Mouse (Mus musculus): Measurements from ENCODE around the gene Gnat3. TPM values are rescaled to one million over a fixed set of nuclear protein-coding genes. Genes with fewer than 3 reads are reported as not detected.

Gnat3 gene
- polyA plus RNA-seq, 1 experiment from 2014 or later = not detected

- H3K27me3 ChIP-seq = no peaks in the 10 kb centered on the region
- 60% methylated on average over 2 of the region's 2 CpGs for WGBS
- no peak overlapping the region for H3K27ac ChIP-seq
- H3K4me3 ChIP-seq (replicated peaks) = no peak overlapping the region
- H3K4me1 ChIP-seq = no peaks in the 10 kb centered on the region
- H3K36me3 ChIP-seq = no peaks in the 10 kb centered on the region
- H3K9me3 ChIP-seq (replicated peaks) = no peaks in the 10 kb centered on the region
- H3K4me2 ChIP-seq = no peak overlapping the region
- no peak overlapping the region for H3K9ac ChIP-seq
- no peak for ATAC-seq (replicated peaks; ENCODE audit: low FRiP score)
These were observed 50.8 kb downstream of the Gnat3 start for GRCm38 (mm10) chr5:18013196-18013595.

DNA sequence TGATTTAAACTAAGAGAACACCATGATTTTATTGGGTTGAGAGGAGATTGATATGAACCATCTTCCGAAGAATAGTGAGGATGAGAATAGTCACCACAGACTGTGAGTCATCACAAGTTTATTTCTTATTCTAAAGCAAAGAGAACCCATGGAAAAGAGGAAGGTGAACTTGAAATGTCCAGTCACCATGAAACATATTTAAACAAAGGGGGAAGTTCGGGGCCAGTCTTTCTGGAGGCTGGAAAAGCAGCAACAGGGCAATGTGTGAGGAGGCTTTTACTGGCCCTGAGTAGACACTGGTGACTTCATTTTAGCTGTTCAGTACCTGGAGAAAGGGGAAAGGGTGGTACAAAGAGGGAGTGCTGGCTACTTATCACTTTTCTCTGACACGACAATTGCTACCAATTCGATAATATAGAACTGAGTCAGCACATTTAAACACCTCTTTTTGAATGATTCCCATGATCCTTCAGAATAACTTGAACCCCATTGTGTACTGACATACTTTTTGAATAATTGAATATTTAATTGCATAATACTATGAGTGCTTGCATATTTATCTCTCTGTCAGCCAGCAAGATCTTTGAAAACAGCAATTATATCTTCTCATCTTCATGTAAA, 52.0 kb downstream of the Gnat3 start:
- Histone ChIP-seq H3K27ac (no peak overlapping the region), H3K4me2 (no peak overlapping the region), H3K9me3 (replicated peaks) (no peaks in the 10 kb centered on the region), H3K36me3 (no peaks in the 10 kb centered on the region), H3K27me3 (no peaks in the 10 kb centered on the region), H3K4me1 (no peaks in the 10 kb centered on the region), H3K9ac (no peak overlapping the region), H3K4me3 (replicated peaks) (no peak overlapping the region)
- 92% methylated on average over 4 of the region's 4 CpGs for WGBS
- no peak for ATAC-seq (replicated peaks; ENCODE audit: low FRiP score)

DNA sequence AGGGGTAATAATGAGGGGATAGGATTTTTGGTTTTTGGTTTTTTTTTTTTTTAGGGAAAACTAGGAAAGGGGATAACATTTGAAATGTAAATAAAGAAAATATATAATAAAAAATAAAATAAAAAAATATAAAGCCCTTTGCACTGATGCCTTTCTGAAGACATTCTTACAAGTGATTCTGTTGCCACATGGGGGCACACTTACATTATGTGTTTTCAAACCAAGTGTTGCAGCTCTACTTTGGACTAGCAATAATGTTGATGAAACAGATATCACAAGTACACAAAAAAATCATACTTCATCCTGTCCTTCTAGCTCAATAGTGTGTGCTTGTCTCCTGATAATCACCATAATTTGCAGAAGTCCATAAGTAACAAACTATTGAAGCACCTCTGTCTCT, 61.0 kb downstream of the Gnat3 start:
- Histone ChIP-seq H3K4me1 (no peaks in the 10 kb centered on the region), H3K4me2 (no peak overlapping the region), H3K9ac (no peak overlapping the region), H3K27ac (no peak overlapping the region), H3K36me3 (no peaks in the 10 kb centered on the region), H3K4me3 (replicated peaks) (no peak overlapping the region), H3K9me3 (replicated peaks) (no peaks in the 10 kb centered on the region), H3K27me3 (no peaks in the 10 kb centered on the region)
- no peak for ATAC-seq (replicated peaks; ENCODE audit: low FRiP score)

DNA sequence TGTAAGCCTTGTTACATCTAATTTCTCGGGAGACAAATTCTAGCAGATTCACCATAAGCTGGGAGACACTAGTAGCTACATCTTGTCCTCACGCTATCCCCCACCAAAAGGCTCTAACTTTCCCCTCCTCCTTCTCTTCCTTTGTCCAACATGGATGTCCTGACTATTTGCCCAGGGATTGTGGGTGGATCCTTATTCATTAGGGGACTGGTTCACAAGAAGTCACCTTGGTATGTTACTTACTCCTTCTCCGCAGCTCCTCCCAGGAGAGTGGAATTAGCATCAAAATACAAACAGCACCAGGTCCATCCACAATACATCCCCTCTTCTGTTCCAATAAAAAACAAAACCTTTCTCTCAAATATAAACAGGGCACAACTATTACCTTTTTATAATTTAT, 65.2 kb downstream of the Gnat3 start:
- H3K9me3 ChIP-seq (replicated peaks) = no peaks in the 10 kb centered on the region
- H3K27ac ChIP-seq = no peak overlapping the region
- no peaks in the 10 kb centered on the region for H3K36me3 ChIP-seq
- no peak overlapping the region for H3K9ac ChIP-seq
- no peak for ATAC-seq (replicated peaks; ENCODE audit: low FRiP score)
- no peaks in the 10 kb centered on the region for H3K4me1 ChIP-seq
- no peaks in the 10 kb centered on the region for H3K27me3 ChIP-seq
- no peak overlapping the region for H3K4me2 ChIP-seq
- no peak overlapping the region for H3K4me3 ChIP-seq (replicated peaks)
- 94% methylated on average over 3 of the region's 3 CpGs for WGBS

GRCm38 (mm10) chr5:18035848-18036638, 73.7 kb downstream of the Gnat3 start:
- Histone ChIP-seq H3K4me3 (replicated peaks) (no peak overlapping the region), H3K36me3 (no peaks in the 10 kb centered on the region), H3K4me2 (no peak overlapping the region), H3K4me1 (no peaks in the 10 kb centered on the region), H3K9me3 (replicated peaks) (no peaks in the 10 kb centered on the region), H3K27ac (peak overlapping the region; percentile 14; the same call in 1 of the 2 replicates), H3K9ac (no peak overlapping the region), H3K27me3 (no peaks in the 10 kb centered on the region)
- ATAC-seq (replicated peaks; ENCODE audit: low FRiP score) = no peak
- WGBS = 73% methylated on average over 14 of the region's 14 CpGs

DNA sequence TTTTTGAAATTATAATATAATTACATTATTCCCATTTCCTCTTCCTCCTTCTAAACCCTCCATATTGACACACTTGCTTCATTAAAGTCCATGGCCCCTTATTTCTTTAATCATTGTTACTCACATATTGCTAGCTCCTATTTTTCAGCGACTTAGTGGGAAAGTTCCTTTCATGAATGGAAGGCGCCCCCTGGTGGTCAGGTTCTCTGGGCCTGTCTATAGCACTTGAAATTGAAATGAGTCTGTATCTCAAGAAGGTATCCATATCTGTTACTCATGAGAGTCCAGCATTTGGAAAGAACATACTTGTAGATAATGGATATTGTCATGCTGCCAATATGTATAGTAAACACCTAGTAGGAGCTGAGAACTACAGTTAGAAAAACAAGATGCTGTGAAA, 80.7 kb downstream of the Gnat3 start:
- no peaks in the 10 kb centered on the region for H3K27me3 ChIP-seq
- ATAC-seq (replicated peaks; ENCODE audit: low FRiP score) = 0 out of 2 replicates have a peak, but pooled peaks have one; percentile 62
- WGBS = 3% methylated on average over 2 of the region's 2 CpGs

GRCm38 (mm10) chr5:18048841-18049240, 86.5 kb downstream of the Gnat3 start:
- Histone ChIP-seq H3K9me3 (replicated peaks) (no peaks in the 10 kb centered on the region), H3K27ac (no peak overlapping the region), H3K4me3 (replicated peaks) (no peak overlapping the region), H3K4me2 (no peak overlapping the region), H3K36me3 (no peaks in the 10 kb centered on the region), H3K9ac (no peak overlapping the region), H3K4me1 (no peaks in the 10 kb centered on the region), H3K27me3 (no peaks in the 10 kb centered on the region)
- ATAC-seq (replicated peaks; ENCODE audit: low FRiP score) = no peak
- 92% methylated on average over 1 of the region's 1 CpGs for WGBS

More for the DNA sequence above, 80.7 kb downstream of the Gnat3 start:
- H3K9ac ChIP-seq = no peak overlapping the region
- H3K4me2 ChIP-seq = no peak overlapping the region
- H3K36me3 ChIP-seq = no peaks in the 10 kb centered on the region
- no peaks in the 10 kb centered on the region for H3K4me1 ChIP-seq
- H3K27ac ChIP-seq = no peak overlapping the region
- H3K9me3 ChIP-seq (replicated peaks) = no peaks in the 10 kb centered on the region
- no peak overlapping the region for H3K4me3 ChIP-seq (replicated peaks)

DNA sequence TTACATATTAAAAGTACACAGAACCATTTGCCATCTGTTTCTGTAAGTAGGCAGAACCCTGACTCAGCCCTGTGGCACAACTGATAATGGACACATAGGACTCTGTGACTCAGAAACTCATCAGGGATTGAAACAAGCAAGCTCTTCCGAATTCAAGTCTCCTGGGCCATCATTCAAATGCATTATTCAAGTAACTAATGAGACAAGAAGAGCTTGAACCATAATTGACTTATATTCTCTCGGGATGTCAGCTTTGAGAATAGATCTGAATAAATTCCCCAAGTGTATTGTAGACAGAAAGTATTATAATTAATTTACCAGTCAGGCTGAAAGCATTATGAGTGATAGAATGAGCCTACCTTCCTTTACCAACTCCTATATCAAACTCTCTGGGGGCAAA, 93.0 kb downstream of the Gnat3 start:
- no peaks in the 10 kb centered on the region for H3K9me3 ChIP-seq (replicated peaks)
- no peaks in the 10 kb centered on the region for H3K36me3 ChIP-seq
- ATAC-seq (replicated peaks; ENCODE audit: low FRiP score) = no peak
- H3K4me1 ChIP-seq = no peaks in the 10 kb centered on the region
- H3K4me3 ChIP-seq (replicated peaks) = no peak overlapping the region
- WGBS = 76% methylated on average over 2 of the region's 2 CpGs
- H3K27me3 ChIP-seq = no peaks in the 10 kb centered on the region
- H3K27ac ChIP-seq = no peak overlapping the region
- no peak overlapping the region for H3K4me2 ChIP-seq
- H3K9ac ChIP-seq = no peak overlapping the region

Other genes starting within 250 kb of the Gnat3 start
- gene Cd36, start 73.7 kb upstream of the Gnat3 start, polyA plus RNA-seq (2015; fragmentation: Nextera tagmentation; extraction: Ambion mirVana) = 10.1 and 11.2 TPM in 2 replicates